Mouse (Mus musculus) MEL (cell line): ENCODE measurements around the gene Nfasc.

Experiments used
- CHD2 ChIP-seq: IDR thresholded peaks from 2 replicates; pipeline ENCODE4 v1.6.1; 2011; ENCODE audit warnings: low read length, improper control_type of control experiment
- ELF1 ChIP-seq: IDR thresholded peaks from 2 replicates; pipeline ENCODE4 v1.6.1; 2014; ENCODE audit warnings: low read depth, mild to moderate bottlenecking, inconsistent platforms, low read length, improper control_type of control experiment, moderate library complexity
- HCFC1 ChIP-seq: IDR thresholded peaks from 2 replicates; pipeline ENCODE4 v1.6.1; 2012; ENCODE audit warnings: low read depth, mild to moderate bottlenecking, inconsistent platforms, low read length, improper control_type of control experiment, moderate library complexity
- JUND ChIP-seq: IDR thresholded peaks from 2 replicates; pipeline ENCODE4 v1.6.1; 2011; ENCODE audit warnings: low read depth, mild to moderate bottlenecking, improper control_type of control experiment, low read length
- POLR2A ChIP-seq, 2 experiments: IDR thresholded peaks; 2 replicates each; pipeline ENCODE4 v1.6.1; 2011 to 2012; ENCODE audit warnings: low read length in 2 of 2, mild to moderate bottlenecking in 2 of 2, control low read depth in 1 of 2, improper control_type of control experiment in 1 of 2, low read depth in 1 of 2, moderate library complexity in 1 of 2; ENCODE audit not compliant: control insufficient read depth in 1 of 2, insufficient read depth in 1 of 2, poor library complexity in 1 of 2
- RCOR1 ChIP-seq: IDR thresholded peaks from 2 replicates; pipeline ENCODE4 v1.6.1; 2012; ENCODE audit warnings: low read depth, mild to moderate bottlenecking, inconsistent platforms, low read length, improper control_type of control experiment

- TF ChIP-seq HCFC1, result no peak
- TF ChIP-seq RCOR1, result no peak
- no peak for TF ChIP-seq CHD2
- no peak for TF ChIP-seq POLR2A (IDR thresholded peaks at IDR 0.05; ENCODE audit: control insufficient read depth in 1 of 2, insufficient read depth in 1 of 2, low read depth in 1 of 2, low read length in 2 of 2, poor library complexity in 1 of 2)
- no peak for TF ChIP-seq JUND
- no peak for TF ChIP-seq ELF1
These were observed 9.3 kb downstream of the Nfasc start for GRCm38 (mm10) chr1:132732307-132732706.
